Mouse (Mus musculus) heart, adult 2 months (tissue): ENCODE measurements at regions not wholly inside any gene's neighbourhood (a gene's known extent, or its start where the extent isn't known, plus 50 kb on each side); places are given as distances from the start of the nearest gene placed in this dataset.

Experiments
- DNase-seq, 2 experiments: peaks; one replicate each; pipeline ENCODE4 v3.0.0; 2021
- H3K27ac ChIP-seq: fragments of 200-600 bp; 2 replicates; pipeline ENCODE4 v1.8.1; 2022
- H3K27me3 ChIP-seq: fragments of 200-500 bp; 2 replicates; pipeline ENCODE4 v1.6.1; 2012; ENCODE audit warnings: mild to moderate bottlenecking, low read length, inconsistent platforms, mixed read lengths; ENCODE audit not compliant: control insufficient read depth, insufficient read depth
- H3K36me3 ChIP-seq: fragments of 200-500 bp; 2 replicates; pipeline ENCODE4 v1.6.1; 2012; ENCODE audit warnings: low read length, inconsistent platforms; ENCODE audit not compliant: control insufficient read depth, insufficient read depth
- H3K4me1 ChIP-seq: fragments of 200-500 bp; 2 replicates; pipeline ENCODE4 v1.6.1; 2011; ENCODE audit warnings: low read length; ENCODE audit not compliant: control insufficient read depth, insufficient read depth
- H3K4me3 ChIP-seq: fragments of 200-600 bp; 2 replicates; pipeline ENCODE4 v1.8.1; 2022
- H3K79me2 ChIP-seq: fragments of 200-500 bp; replicated peaks from 2 replicates; pipeline ENCODE4 v1.6.1; 2012; ENCODE audit warnings: mild to moderate bottlenecking, inconsistent platforms, low read length, moderate library complexity, mixed read lengths; ENCODE audit not compliant: control insufficient read depth, insufficient read depth
- H3K9ac ChIP-seq: fragments of 200-500 bp; 2 replicates; pipeline ENCODE4 v1.6.1; 2012; ENCODE audit warnings: low read depth, mild to moderate bottlenecking, control low read depth, inconsistent platforms, low read length, mixed read lengths
- CTCF ChIP-seq: fragments of 200-600 bp; IDR thresholded peaks from 2 replicates; pipeline ENCODE4 v1.8.1; 2022; ENCODE audit warnings: antibody characterized with exemption, mild to moderate bottlenecking, moderate library complexity
- EP300 ChIP-seq: fragments of 200-500 bp; IDR thresholded peaks from 2 replicates; pipeline ENCODE4 v1.6.1; 2011; ENCODE audit warnings: low read depth, low read length, control low read depth; ENCODE audit not compliant: insufficient read depth
- POLR2A ChIP-seq: fragments of 200-500 bp; IDR thresholded peaks from 2 replicates; pipeline ENCODE4 v1.6.1; 2011; ENCODE audit warnings: mild to moderate bottlenecking, low read depth, low read length, control low read depth; ENCODE audit not compliant: insufficient read depth
- WGBS: fragments of 180-500 bp; shearing (Covaris S2); methylation state at CpG from one replicate; pipeline ENCODE4 v1.1.7; 2018; 5-methylcytosine and 5-hydroxymethylcytosine counted together
- intact Hi-C: fragments of 180-260 bp; cut with DNase I; formaldehyde crosslinking; loops from one replicate; pipeline ENCODE4 v1.15.1; 2025

GRCm38 (mm10) chr10:11841494-11841893 is 498.3 kb downstream of the Epm2a start:
- intact Hi-C loops, result no loop called here
- no peak overlapping the region for H3K4me3 ChIP-seq
- no peaks in the 10 kb centered on the region for H3K4me1 ChIP-seq
- H3K27me3 ChIP-seq, result no peaks in the 10 kb centered on the region
- no peak overlapping the region for H3K9ac ChIP-seq
- H3K36me3 ChIP-seq, result no peaks in the 10 kb centered on the region
- no peak for DNase-seq
- 63% methylated on average over 7 of the region's 7 CpGs for WGBS
- no peaks in the 10 kb centered on the region for H3K79me2 ChIP-seq
- no peak overlapping the region for H3K27ac ChIP-seq
- TF ChIP-seq EP300, result no peak
- TF ChIP-seq POLR2A, result no peak
- no peak for TF ChIP-seq CTCF

GRCm38 (mm10) chr10:11846141-11846540 is 502.9 kb downstream of the Epm2a start:
- WGBS, result 43% methylated on average over 1 of the region's 1 CpGs
- TF ChIP-seq POLR2A (no peak), EP300 (no peak), CTCF (no peak)
- no peak for DNase-seq
- no peaks in the 10 kb centered on the region for H3K36me3 ChIP-seq
- no peak overlapping the region for H3K9ac ChIP-seq
- H3K4me3 ChIP-seq, result no peak overlapping the region
- no peaks in the 10 kb centered on the region for H3K27me3 ChIP-seq
- H3K4me1 ChIP-seq, result no peaks in the 10 kb centered on the region
- no peaks in the 10 kb centered on the region for H3K79me2 ChIP-seq
- no peak overlapping the region for H3K27ac ChIP-seq
- intact Hi-C loops, result no loop called here

GRCm38 (mm10) chr10:11875145-11876131 is 532.2 kb downstream of the Epm2a start:
- Histone ChIP-seq H3K79me2 (no peaks in the 10 kb centered on the region), H3K4me1 (no peaks in the 10 kb centered on the region), H3K4me3 (no peak overlapping the region), H3K27ac (no peak overlapping the region), H3K27me3 (no peaks in the 10 kb centered on the region), H3K36me3 (no peaks in the 10 kb centered on the region), H3K9ac (no peak overlapping the region)
- TF ChIP-seq CTCF (no peak), EP300 (no peak), POLR2A (no peak)
- no peak for DNase-seq
- intact Hi-C loops, result no loop called here
- WGBS, result 81% methylated on average over 5 of the region's 5 CpGs

- Histone ChIP-seq H3K27ac (no peak overlapping the region), H3K79me2 (no peaks in the 10 kb centered on the region), H3K27me3 (no peaks in the 10 kb centered on the region), H3K4me1 (no peaks in the 10 kb centered on the region), H3K4me3 (no peak overlapping the region), H3K9ac (no peak overlapping the region), H3K36me3 (no peaks in the 10 kb centered on the region)
- 85% methylated on average over 4 of the region's 4 CpGs for WGBS
- TF ChIP-seq EP300 (no peak), CTCF (no peak), POLR2A (no peak)
- DNase-seq, result no peak
- intact Hi-C loops, result no loop called here
Measured at GRCm38 (mm10) chr10:11886237-11886636, 543.0 kb downstream of the Epm2a start.

- Histone ChIP-seq H3K9ac (no peak overlapping the region), H3K79me2 (no peaks in the 10 kb centered on the region), H3K36me3 (no peaks in the 10 kb centered on the region), H3K27me3 (no peaks in the 10 kb centered on the region), H3K4me1 (no peaks in the 10 kb centered on the region), H3K4me3 (no peak overlapping the region), H3K27ac (no peak overlapping the region)
- no peak for TF ChIP-seq POLR2A
- TF ChIP-seq EP300, result no peak
- TF ChIP-seq CTCF, result no peak
- WGBS, result 54% methylated on average over 2 of the region's 2 CpGs
- no peak for DNase-seq
- intact Hi-C loops, result no loop called here
Measured at GRCm38 (mm10) chr10:11888953-11889352, 545.7 kb downstream of the Epm2a start.

- TF ChIP-seq POLR2A (no peak), EP300 (no peak), CTCF (no peak)
- DNase-seq, result no peak
- H3K36me3 ChIP-seq, result no peaks in the 10 kb centered on the region
- no peak overlapping the region for H3K4me3 ChIP-seq
- WGBS, result 69% methylated on average over 3 of the region's 3 CpGs
- no peaks in the 10 kb centered on the region for H3K4me1 ChIP-seq
- H3K27ac ChIP-seq, result no peak overlapping the region
- H3K9ac ChIP-seq, result no peak overlapping the region
- intact Hi-C loops, result no loop called here
- no peaks in the 10 kb centered on the region for H3K79me2 ChIP-seq
- H3K27me3 ChIP-seq, result no peaks in the 10 kb centered on the region
Measured at GRCm38 (mm10) chr10:11922132-11922531, 578.9 kb downstream of the Epm2a start.
